Mouse (Mus musculus): Measurements from ENCODE around the gene Adgrg5. TPM values are rescaled to one million over a fixed set of nuclear protein-coding genes. Genes with fewer than 3 reads are reported as not detected.

Adgrg5 gene
- polyA plus RNA-seq, 1 experiment = 0.10 TPM

GRCm38 (mm10) chr8:94899262-94899661 is 24.2 kb upstream of the Adgrg5 start:
- TF ChIP-seq POLR2A (IDR thresholded peaks at IDR 0.05; ENCODE audit: extremely low read depth, insufficient read depth, low read length) = no peak
- TF ChIP-seq CTCF (IDR thresholded peaks at IDR 0.05; ENCODE audit: extremely low read depth, insufficient read depth, low read length) = no peak
- H3K4me3 ChIP-seq (ENCODE audit: insufficient read depth, low read length) = no peak overlapping the region

GRCm38 (mm10) chr8:94900617-94901016 is 22.9 kb upstream of the Adgrg5 start:
- H3K4me1 ChIP-seq (ENCODE audit: control insufficient read depth, insufficient read depth, low read length) = no peaks in the 10 kb centered on the region
- H3K27ac ChIP-seq (ENCODE audit: insufficient read depth, low read length) = no peak overlapping the region
- TF ChIP-seq CTCF (IDR thresholded peaks at IDR 0.05; ENCODE audit: extremely low read depth, insufficient read depth, low read length) = no peak
- H3K4me3 ChIP-seq (ENCODE audit: insufficient read depth, low read length) = no peak overlapping the region

More at GRCm38 (mm10) chr8:94899262-94899661, 24.2 kb upstream of the Adgrg5 start:
- H3K27ac ChIP-seq (ENCODE audit: insufficient read depth, low read length) = no peak overlapping the region
- H3K4me1 ChIP-seq (ENCODE audit: control insufficient read depth, insufficient read depth, low read length) = no peaks in the 10 kb centered on the region

GRCm38 (mm10) chr8:94901031-94901430 is 22.5 kb upstream of the Adgrg5 start:
- TF ChIP-seq POLR2A (IDR thresholded peaks at IDR 0.05; ENCODE audit: extremely low read depth, insufficient read depth, low read length) (no peak), CTCF (IDR thresholded peaks at IDR 0.05; ENCODE audit: extremely low read depth, insufficient read depth, low read length) (no peak)
- H3K4me3 ChIP-seq (ENCODE audit: insufficient read depth, low read length) = no peak overlapping the region

GRCm38 (mm10) chr8:94903709-94904108 is 19.8 kb upstream of the Adgrg5 start:
- Histone ChIP-seq H3K4me3 (ENCODE audit: insufficient read depth, low read length) (no peak overlapping the region), H3K27ac (ENCODE audit: insufficient read depth, low read length) (no peak overlapping the region), H3K4me1 (ENCODE audit: control insufficient read depth, insufficient read depth, low read length) (no peaks in the 10 kb centered on the region)
- no peak for TF ChIP-seq POLR2A (IDR thresholded peaks at IDR 0.05; ENCODE audit: extremely low read depth, insufficient read depth, low read length)
- TF ChIP-seq CTCF (IDR thresholded peaks at IDR 0.05; ENCODE audit: extremely low read depth, insufficient read depth, low read length) = no peak

More at GRCm38 (mm10) chr8:94901031-94901430, 22.5 kb upstream of the Adgrg5 start:
- Histone ChIP-seq H3K4me1 (ENCODE audit: control insufficient read depth, insufficient read depth, low read length) (no peaks in the 10 kb centered on the region), H3K27ac (ENCODE audit: insufficient read depth, low read length) (no peak overlapping the region)

DNA sequence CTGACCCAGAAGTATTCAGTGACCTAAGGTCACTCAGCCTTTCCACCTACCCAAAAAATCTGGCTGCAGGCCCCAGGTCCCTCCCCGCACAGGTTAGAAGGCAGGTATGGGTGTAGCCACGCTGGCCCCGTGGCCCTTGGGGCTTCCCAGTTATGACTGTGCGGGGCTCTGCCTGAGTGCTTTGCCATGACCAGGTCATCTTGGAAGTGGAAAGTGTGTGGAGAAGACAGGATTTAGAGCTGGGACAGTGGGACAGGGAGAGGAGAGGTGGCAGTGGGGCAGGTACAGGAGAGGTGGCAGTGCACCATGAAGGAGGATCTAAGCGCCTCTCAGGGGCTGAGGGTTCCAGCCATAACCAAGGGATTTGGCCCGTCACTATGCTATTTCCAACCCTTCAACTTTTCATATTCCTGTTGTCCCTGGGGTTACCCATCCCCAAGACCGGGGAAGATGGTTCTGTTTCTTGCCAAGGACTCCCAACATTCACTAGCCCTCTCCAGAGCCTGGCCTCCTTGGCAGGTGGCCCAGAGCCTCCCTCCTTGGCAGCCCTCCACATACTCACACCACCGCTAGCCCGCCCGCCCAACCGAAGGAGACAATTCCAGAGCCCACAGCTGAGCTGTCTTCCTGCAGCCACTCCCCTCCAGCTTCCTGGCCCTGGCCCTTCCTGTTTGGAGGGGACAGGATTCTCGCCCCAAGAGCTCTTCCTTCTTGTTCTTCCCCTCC is 18.9 kb upstream of the Adgrg5 start:
- TF ChIP-seq CTCF (IDR thresholded peaks at IDR 0.05; ENCODE audit: extremely low read depth, insufficient read depth, low read length) = no peak
- no peak for TF ChIP-seq POLR2A (IDR thresholded peaks at IDR 0.05; ENCODE audit: extremely low read depth, insufficient read depth, low read length)
- no peak overlapping the region for H3K4me3 ChIP-seq (ENCODE audit: insufficient read depth, low read length)
- H3K4me1 ChIP-seq (ENCODE audit: control insufficient read depth, insufficient read depth, low read length) = no peaks in the 10 kb centered on the region
- H3K27ac ChIP-seq (ENCODE audit: insufficient read depth, low read length) = no peak overlapping the region

DNA sequence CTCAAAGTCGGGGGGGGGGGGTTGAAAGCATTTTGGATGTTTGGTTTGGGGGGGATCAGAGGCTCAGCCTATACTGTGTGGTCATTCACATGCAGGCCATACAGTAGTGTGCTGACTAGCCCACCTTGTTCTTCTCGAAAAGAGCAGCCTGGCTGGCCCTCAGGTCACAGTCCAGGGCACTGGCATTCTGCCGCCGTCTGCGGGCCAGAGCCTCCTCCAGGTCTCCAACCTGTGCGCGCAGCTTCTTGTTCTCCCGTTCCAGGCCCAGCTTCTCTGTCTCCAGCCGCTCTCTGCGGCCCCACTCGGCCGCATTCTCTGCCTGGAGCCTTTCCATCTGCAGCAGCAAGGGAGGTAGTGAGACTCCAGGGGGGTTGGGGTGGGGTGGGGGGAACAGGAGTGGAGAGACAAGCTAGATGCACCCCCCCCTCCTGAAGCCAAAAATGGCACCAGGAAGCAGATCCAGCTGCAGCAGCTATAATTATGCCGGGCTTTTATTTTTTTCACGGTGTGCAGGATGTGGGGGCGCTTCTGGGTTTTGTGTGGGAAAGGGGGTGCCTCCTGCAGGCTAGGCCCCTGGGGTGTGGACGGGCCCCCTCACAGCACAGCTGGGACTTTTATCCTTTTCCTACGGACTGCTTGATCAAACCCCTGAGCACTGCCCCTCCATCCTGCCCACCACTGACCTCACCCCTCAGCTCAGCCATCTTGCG is 15.7 kb upstream of the Adgrg5 start:
- no peaks in the 10 kb centered on the region for H3K4me1 ChIP-seq (ENCODE audit: control insufficient read depth, insufficient read depth, low read length)
- H3K4me3 ChIP-seq (ENCODE audit: insufficient read depth, low read length) = no peak overlapping the region
- no peak for TF ChIP-seq CTCF (IDR thresholded peaks at IDR 0.05; ENCODE audit: extremely low read depth, insufficient read depth, low read length)
- no peak for TF ChIP-seq POLR2A (IDR thresholded peaks at IDR 0.05; ENCODE audit: extremely low read depth, insufficient read depth, low read length)
- no peak overlapping the region for H3K27ac ChIP-seq (ENCODE audit: insufficient read depth, low read length)

GRCm38 (mm10) chr8:94908847-94909246 is 14.6 kb upstream of the Adgrg5 start:
- TF ChIP-seq POLR2A (IDR thresholded peaks at IDR 0.05; ENCODE audit: extremely low read depth, insufficient read depth, low read length) (no peak), CTCF (IDR thresholded peaks at IDR 0.05; ENCODE audit: extremely low read depth, insufficient read depth, low read length) (peak; percentile 83)
- Histone ChIP-seq H3K4me1 (ENCODE audit: control insufficient read depth, insufficient read depth, low read length) (no peaks in the 10 kb centered on the region), H3K27ac (ENCODE audit: insufficient read depth, low read length) (no peak overlapping the region), H3K4me3 (ENCODE audit: insufficient read depth, low read length) (no peak overlapping the region)

GRCm38 (mm10) chr8:94913061-94913660 is 10.3 kb upstream of the Adgrg5 start:
- Histone ChIP-seq H3K4me1 (ENCODE audit: control insufficient read depth, insufficient read depth, low read length) (no peaks in the 10 kb centered on the region), H3K27ac (ENCODE audit: insufficient read depth, low read length) (no peak overlapping the region), H3K4me3 (ENCODE audit: insufficient read depth, low read length) (peak overlapping the region; percentile 27)
- TF ChIP-seq POLR2A (IDR thresholded peaks at IDR 0.05; ENCODE audit: extremely low read depth, insufficient read depth, low read length) (no peak), CTCF (IDR thresholded peaks at IDR 0.05; ENCODE audit: extremely low read depth, insufficient read depth, low read length) (no peak)

DNA sequence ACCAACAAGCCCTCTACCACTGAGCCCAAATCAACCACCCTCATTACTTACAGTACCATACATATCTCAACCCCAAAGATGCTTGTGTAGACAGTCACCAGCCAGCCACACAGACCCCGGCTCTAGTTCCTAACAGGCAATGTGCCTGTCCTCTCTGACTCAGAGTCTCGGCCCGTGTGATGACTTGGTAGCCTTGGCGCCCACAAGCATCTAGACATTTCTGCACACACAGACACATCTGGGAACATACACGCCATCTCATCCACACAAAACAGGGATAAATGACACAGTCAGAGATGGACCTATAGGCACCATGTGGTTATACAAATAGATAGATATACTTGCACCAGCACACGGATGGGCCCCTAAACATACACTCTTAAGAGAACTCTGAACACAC is 9.2 kb upstream of the Adgrg5 start:
- no peak for TF ChIP-seq POLR2A (IDR thresholded peaks at IDR 0.05; ENCODE audit: extremely low read depth, insufficient read depth, low read length)
- no peak for TF ChIP-seq CTCF (IDR thresholded peaks at IDR 0.05; ENCODE audit: extremely low read depth, insufficient read depth, low read length)
- H3K27ac ChIP-seq (ENCODE audit: insufficient read depth, low read length) = no peak overlapping the region
- no peaks in the 10 kb centered on the region for H3K4me1 ChIP-seq (ENCODE audit: control insufficient read depth, insufficient read depth, low read length)
- H3K4me3 ChIP-seq (ENCODE audit: insufficient read depth, low read length) = no peak overlapping the region
